Mouse (Mus musculus) spleen, adult 2 months (tissue): ENCODE data around the gene Unc45b. TPM values are rescaled to one million over a fixed set of nuclear protein-coding genes. Genes with fewer than 3 reads are reported as not detected.

Source experiments
- DNase-seq, 2 experiments: peaks; one replicate each; pipeline versions ENCODE4 v3.0.0 to v3.0.0-alpha.2; 2012 to 2021; ENCODE audit warnings: low spot score in 2 of 2, low read depth in 1 of 2
- H3K27ac ChIP-seq: fragments of 200-500 bp; 2 replicates; pipeline ENCODE4 v1.5.1; 2012; ENCODE audit warnings: low read length, inconsistent platforms; ENCODE audit not compliant: insufficient read depth
- H3K27me3 ChIP-seq: fragments of 200-500 bp; 2 replicates; pipeline ENCODE4 v1.6.1; 2012; ENCODE audit warnings: mild to moderate bottlenecking, moderate library complexity, low read length, inconsistent platforms; ENCODE audit not compliant: control insufficient read depth, insufficient read depth
- H3K36me3 ChIP-seq: fragments of 200-500 bp; 2 replicates; pipeline ENCODE4 v1.6.1; 2012; ENCODE audit warnings: mild to moderate bottlenecking, low read length, inconsistent platforms; ENCODE audit not compliant: control insufficient read depth, insufficient read depth
- H3K4me1 ChIP-seq: fragments of 200-500 bp; 2 replicates; pipeline ENCODE4 v1.6.1; 2011; ENCODE audit warnings: inconsistent platforms; ENCODE audit not compliant: control insufficient read depth, insufficient read depth, insufficient read length
- H3K4me3 ChIP-seq: fragments of 200-500 bp; 2 replicates; pipeline ENCODE4 v1.5.1; 2011; ENCODE audit warnings: mild to moderate bottlenecking, inconsistent platforms; ENCODE audit not compliant: insufficient read depth, insufficient read length; ENCODE audit errors: extremely low read depth
- CTCF ChIP-seq: fragments of 200-500 bp; IDR thresholded peaks from 2 replicates; pipeline ENCODE4 v1.5.1; 2011; ENCODE audit warnings: mild to moderate bottlenecking, inconsistent platforms; ENCODE audit not compliant: insufficient read depth, insufficient read length, insufficient replicate concordance; ENCODE audit errors: extremely low read depth
- POLR2A ChIP-seq: fragments of 200-500 bp; IDR thresholded peaks from 2 replicates; pipeline ENCODE4 v1.6.1; 2011; ENCODE audit warnings: low read depth, low read length, inconsistent platforms
- WGBS: fragments of 180-500 bp; shearing (Covaris S2); methylation state at CpG from one replicate; pipeline ENCODE4 v1.1.7; 2018; 5-methylcytosine and 5-hydroxymethylcytosine counted together
- polyA plus RNA-seq: library from polyadenylated mRNA; depleted of rRNA; stranded (reverse); fragments of >200 nt; gene quantifications from 2 replicates; pipeline ENCODE4 v1.2.3, GENCODE M21; 2012

Unc45b gene
- polyA plus RNA-seq, 1 experiment, result 0.82 TPM

DNA sequence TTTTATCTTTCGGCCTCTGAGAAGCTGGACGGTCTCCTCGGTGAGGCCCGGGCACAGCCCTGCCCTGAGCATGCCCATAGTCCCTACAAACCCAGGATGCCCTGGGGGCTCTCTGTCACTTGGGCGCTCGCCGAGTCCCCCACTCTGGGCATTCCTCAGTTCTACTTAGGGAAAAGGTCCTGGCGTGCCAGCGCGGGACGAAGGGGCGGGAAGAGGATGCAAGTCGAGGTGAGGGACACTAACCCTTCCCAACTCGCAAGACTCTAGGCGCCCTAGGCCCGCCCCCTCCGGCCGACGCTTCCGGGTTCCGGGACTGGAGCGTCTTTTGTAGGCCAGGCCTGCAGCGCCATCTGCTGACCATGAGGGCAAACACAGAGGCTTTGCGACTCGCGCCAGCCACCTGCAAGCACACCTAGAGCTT is 20.0 kb upstream of the Unc45b start, which contains the start of gene Rad51d:
Gene Rad51d (minus strand): TSS at position 273 of the 421 bp plus-strand sequence.
- H3K4me1 ChIP-seq, result no peaks in the 10 kb centered on the region; the same call in 1 of the 2 replicates
- TF ChIP-seq POLR2A, result peak; percentile 73
- TF ChIP-seq CTCF, result peak; percentile 97
- H3K27me3 ChIP-seq, result no peaks in the 10 kb centered on the region
- under 1% methylated on average over 26 of the region's 26 CpGs for WGBS
- DNase-seq, result peak; percentile 81 to 92
- H3K4me3 ChIP-seq, result peak within 1 kb of the TSS; percentile 87
- H3K27ac ChIP-seq, result peak within 1 kb of the TSS; percentile 71
- no peaks in the 10 kb centered on the region for H3K36me3 ChIP-seq

DNA sequence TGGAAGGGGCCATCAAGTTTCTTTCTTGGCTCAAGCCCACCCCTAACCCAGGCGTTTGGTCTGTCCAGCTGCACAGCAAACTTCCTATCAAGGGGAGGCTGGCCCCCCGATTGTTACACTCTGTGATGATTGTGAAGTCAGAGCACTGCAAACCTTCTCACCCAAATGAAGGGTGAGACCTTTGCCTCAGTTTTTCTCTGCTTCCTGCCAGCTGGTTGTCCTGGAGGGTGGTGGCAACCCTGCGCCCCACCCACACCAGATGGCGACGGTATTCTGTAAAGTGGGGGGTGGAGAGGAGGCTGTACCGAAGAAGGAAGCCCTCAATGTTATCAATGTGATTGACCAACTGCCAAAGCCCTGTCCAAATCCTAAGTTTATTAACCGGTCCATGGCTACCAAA is 18.4 kb upstream of the Unc45b start, which contains the start of gene Fndc8:
Gene Fndc8 (plus strand): TSS at position 189 of the 400 bp plus-strand sequence.
- no peak within 1 kb of the TSS for H3K4me3 ChIP-seq
- no peaks in the 10 kb centered on the region; the same call in 1 of the 2 replicates for H3K4me1 ChIP-seq
- H3K27ac ChIP-seq, result no peak within 1 kb of the TSS
- no peaks in the 10 kb centered on the region for H3K27me3 ChIP-seq
- TF ChIP-seq CTCF, result no peak
- TF ChIP-seq POLR2A, result no peak
- 48% methylated on average over 7 of the region's 7 CpGs for WGBS
- no peaks in the 10 kb centered on the region for H3K36me3 ChIP-seq
- no peak for DNase-seq

GRCm38 (mm10) chr11:82897478-82897877 is 12.9 kb upstream of the Unc45b start:
- DNase-seq, result no peak

GRCm38 (mm10) chr11:82899720-82900119 is 10.6 kb upstream of the Unc45b start:
- H3K4me1 ChIP-seq, result no peaks in the 10 kb centered on the region
- TF ChIP-seq CTCF (no peak), POLR2A (no peak)
- DNase-seq, result no peak
- whole genome bisulfite sequencing, result 87% methylated on average over 5 of the region's 5 CpGs
- peaks cover 32% of the 10 kb centered on the region for H3K36me3 ChIP-seq
- no peaks in the 10 kb centered on the region for H3K27me3 ChIP-seq
- H3K27ac ChIP-seq, result no peak overlapping the region
- H3K4me3 ChIP-seq, result no peak overlapping the region

More at GRCm38 (mm10) chr11:82897478-82897877, 12.9 kb upstream of the Unc45b start:
- H3K4me1 ChIP-seq, result no peaks in the 10 kb centered on the region
- WGBS, result 84% methylated on average over 10 of the region's 10 CpGs
- no peak overlapping the region for H3K4me3 ChIP-seq
- no peaks in the 10 kb centered on the region for H3K27me3 ChIP-seq
- no peak for TF ChIP-seq CTCF
- no peak for TF ChIP-seq POLR2A
- H3K27ac ChIP-seq, result no peak overlapping the region
- H3K36me3 ChIP-seq, result peaks cover 16% of the 10 kb centered on the region

DNA sequence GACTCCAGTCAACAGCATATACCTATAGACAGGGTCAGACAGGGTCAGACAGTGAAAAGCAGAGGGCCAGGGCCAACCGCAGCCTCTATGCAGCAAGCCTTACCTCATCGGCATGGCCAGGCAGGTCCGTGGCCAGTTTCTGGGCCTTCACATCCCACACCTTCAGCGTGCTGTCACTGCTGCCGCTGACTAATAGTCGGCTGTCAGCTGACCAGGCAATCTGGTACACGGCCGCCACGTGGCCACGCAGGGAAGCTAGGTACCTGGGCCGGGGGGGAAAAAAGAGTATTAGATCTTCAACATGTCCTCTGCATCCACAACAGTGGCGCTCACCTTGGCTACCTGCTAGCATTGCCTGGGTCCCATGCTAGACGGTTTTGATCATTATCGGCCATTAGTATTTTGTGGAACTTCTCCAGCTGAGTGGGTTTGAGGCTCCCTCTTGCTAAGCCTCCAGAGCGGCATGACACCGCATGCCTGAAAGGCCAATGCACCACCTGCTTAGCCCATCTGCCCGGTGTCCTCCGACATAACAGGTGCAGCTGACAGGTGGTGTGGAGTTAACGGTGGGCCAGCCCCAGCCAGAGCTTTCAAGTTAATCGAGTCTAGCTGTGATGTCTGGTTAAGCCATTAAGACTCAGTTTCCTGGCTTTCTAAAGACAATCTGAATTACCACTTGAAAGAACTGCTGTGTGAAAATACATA is 8.6 kb upstream of the Unc45b start:
- no peak overlapping the region for H3K27ac ChIP-seq
- 94% methylated on average over 20 of the region's 20 CpGs for WGBS
- no peaks in the 10 kb centered on the region for H3K4me1 ChIP-seq
- TF ChIP-seq POLR2A (no peak), CTCF (no peak)
- DNase-seq, result no peak
- H3K4me3 ChIP-seq, result no peak overlapping the region
- peaks cover 44% of the 10 kb centered on the region for H3K36me3 ChIP-seq
- no peaks in the 10 kb centered on the region for H3K27me3 ChIP-seq

DNA sequence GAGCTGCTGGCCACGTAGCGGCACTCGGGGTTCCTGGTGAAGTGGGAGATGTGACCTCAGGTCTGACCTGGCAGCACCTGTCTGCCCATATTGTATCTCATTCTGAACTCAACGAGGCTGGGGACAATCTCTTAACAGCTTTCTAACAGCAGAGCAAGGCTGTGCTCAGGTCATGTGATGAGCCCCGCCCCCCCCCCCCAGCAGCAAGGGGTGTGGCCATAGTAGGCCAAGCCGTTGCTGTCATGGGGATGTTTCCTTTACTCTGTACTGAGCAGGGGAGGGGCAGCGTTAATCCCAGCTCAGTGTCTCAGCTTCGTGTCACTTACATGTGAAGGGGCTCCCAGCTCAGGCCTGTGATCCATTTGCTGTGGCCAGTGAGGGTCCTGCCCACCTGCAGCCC is 5.4 kb upstream of the Unc45b start:
- no peak for DNase-seq
- peaks cover 3% of the 10 kb centered on the region; the same call in 1 of the 2 replicates for H3K4me1 ChIP-seq
- no peak for TF ChIP-seq CTCF
- no peak for TF ChIP-seq POLR2A
- H3K27me3 ChIP-seq, result no peaks in the 10 kb centered on the region
- 73% methylated on average over 7 of the region's 8 CpGs for WGBS
- peaks cover 44% of the 10 kb centered on the region for H3K36me3 ChIP-seq
- no peak overlapping the region for H3K27ac ChIP-seq
- no peak overlapping the region for H3K4me3 ChIP-seq

DNA sequence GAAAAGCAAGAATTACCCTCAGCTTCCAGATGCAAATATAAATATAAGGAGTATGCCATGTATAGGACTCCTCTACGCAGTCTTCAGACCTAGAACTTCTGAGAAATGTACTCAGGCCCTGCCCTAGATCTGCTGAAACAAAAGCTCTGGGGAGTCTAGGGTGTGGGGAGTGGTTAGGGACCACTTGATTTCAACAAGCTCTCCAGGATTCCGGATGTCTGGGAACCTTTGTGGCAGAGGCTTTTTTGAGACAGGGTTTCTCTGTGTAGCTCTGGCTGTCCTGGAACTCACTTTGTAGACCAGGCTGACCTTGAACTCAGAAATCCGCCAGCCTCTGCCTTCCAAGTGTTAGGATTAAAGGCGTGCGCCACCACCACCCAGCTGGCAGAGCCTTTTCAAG is 4.5 kb upstream of the Unc45b start:
- DNase-seq, result no peak
- 91% methylated on average over 5 of the region's 5 CpGs for WGBS
- Histone ChIP-seq H3K4me1 (peaks cover 3% of the 10 kb centered on the region; the same call in 1 of the 2 replicates), H3K4me3 (no peak overlapping the region), H3K36me3 (peaks cover 40% of the 10 kb centered on the region), H3K27ac (no peak overlapping the region), H3K27me3 (no peaks in the 10 kb centered on the region)
- TF ChIP-seq POLR2A, result no peak
- TF ChIP-seq CTCF, result no peak
